Mouse (Mus musculus): Measurements from ENCODE around the gene Fyb2. TPM values are rescaled to one million over a fixed set of nuclear protein-coding genes. Genes with fewer than 3 reads are reported as not detected.
A peak's percentile ranks its signal among the peaks of the same experiment; 100 is the strongest.

Gene Fyb2
- polyA plus RNA-seq, 1 experiment: 3.7 TPM

DNA sequence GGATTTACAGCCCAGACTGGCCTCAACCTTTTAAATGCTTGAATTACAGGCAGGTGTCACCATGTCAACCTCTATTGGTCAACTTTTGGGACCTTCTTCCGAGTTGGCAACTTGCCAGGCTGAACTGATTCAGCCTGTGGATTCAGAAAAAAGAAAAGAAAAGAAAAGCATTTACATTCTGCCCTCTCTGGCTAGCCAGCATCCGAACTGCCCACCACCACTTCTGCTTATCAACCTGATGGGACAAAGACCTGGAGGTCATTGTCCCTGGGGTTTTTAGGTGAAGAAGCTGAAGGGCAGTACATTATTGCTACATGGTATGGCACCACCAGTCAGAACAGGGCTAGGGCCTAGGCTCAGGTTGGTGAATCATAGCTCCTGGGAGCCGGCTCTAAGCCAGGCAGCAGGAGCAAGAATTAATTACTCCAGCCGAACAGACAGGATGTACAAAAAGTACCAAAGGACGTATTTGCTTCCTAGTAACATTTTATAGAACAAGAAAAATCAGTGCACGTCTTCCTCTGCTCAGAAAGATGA, 1.5 kb downstream of the Fyb2 start:
- Histone ChIP-seq H3K4me3 (ENCODE audit: control insufficient read depth, low read depth, low read length) (peak overlapping the region; percentile 86), H3K27ac (ENCODE audit: control insufficient read depth, insufficient read depth, low read depth, low read length) (no peak overlapping the region; the same call in 1 of the 2 replicates), H3K36me3 (ENCODE audit: control insufficient read depth, insufficient read depth, low read length) (no peaks in the 10 kb centered on the region), H3K27me3 (ENCODE audit: control insufficient read depth, insufficient read depth, low read length) (no peaks in the 10 kb centered on the region), H3K4me1 (ENCODE audit: control insufficient read depth, insufficient read depth, low read length) (peaks cover 8% of the 10 kb centered on the region)
- TF ChIP-seq CTCF (IDR thresholded peaks at IDR 0.05; ENCODE audit: control insufficient read depth, insufficient read depth, insufficient replicate concordance, low read depth, low read length) (no peak), POLR2A (IDR thresholded peaks at IDR 0.05; ENCODE audit: control insufficient read depth, low read depth, low read length) (no peak)

DNA sequence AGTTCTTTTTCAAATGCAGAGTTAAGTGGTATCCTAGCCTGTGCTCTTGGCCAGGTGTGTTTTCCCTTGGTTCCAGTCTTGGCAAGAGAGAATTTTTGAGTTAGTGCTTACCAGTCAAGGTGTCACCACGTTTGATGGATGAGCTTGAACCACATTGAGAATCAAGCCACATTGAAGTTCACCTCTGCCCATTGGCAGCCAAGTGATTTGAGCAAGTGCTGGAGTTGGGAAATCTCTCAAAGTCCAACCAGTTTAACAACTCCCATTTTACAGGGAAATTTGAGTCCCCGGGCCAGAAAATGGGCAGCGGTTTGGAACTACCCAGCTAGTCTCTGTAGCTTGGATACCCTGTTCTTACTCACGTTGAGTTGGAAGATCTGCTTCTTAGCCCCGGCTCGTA, 4.8 kb downstream of the Fyb2 start:
- TF ChIP-seq CTCF (IDR thresholded peaks at IDR 0.05; ENCODE audit: control insufficient read depth, insufficient read depth, insufficient replicate concordance, low read depth, low read length) (no peak), POLR2A (IDR thresholded peaks at IDR 0.05; ENCODE audit: control insufficient read depth, low read depth, low read length) (no peak)
- no peaks in the 10 kb centered on the region for H3K36me3 ChIP-seq (ENCODE audit: control insufficient read depth, insufficient read depth, low read length)
- peaks cover 6% of the 10 kb centered on the region for H3K4me1 ChIP-seq (ENCODE audit: control insufficient read depth, insufficient read depth, low read length)
- H3K4me3 ChIP-seq (ENCODE audit: control insufficient read depth, low read depth, low read length): no peak overlapping the region
- no peak overlapping the region for H3K27ac ChIP-seq (ENCODE audit: control insufficient read depth, insufficient read depth, low read depth, low read length)
- H3K27me3 ChIP-seq (ENCODE audit: control insufficient read depth, insufficient read depth, low read length): no peaks in the 10 kb centered on the region

DNA sequence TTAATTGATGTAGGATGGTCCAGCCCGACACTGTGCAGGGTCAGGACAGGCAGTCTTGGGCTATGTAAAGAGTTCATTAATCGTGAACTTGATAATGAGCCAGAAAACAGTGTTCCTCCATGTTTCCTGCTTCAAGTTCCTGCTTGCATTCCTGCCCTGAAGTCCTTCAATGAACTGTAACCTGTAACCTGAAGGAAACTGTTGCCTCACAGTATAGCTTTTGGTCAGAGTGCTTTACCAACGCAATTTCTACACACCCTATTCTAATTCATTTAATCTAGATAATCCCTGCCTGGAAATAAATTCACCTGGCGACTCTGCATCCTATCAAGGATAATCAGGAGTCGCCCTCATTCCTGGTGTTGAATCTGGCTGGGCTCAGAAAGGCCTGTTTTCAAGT, 12.1 kb downstream of the Fyb2 start:
- TF ChIP-seq CTCF (IDR thresholded peaks at IDR 0.05; ENCODE audit: control insufficient read depth, insufficient read depth, insufficient replicate concordance, low read depth, low read length) (no peak), POLR2A (IDR thresholded peaks at IDR 0.05; ENCODE audit: control insufficient read depth, low read depth, low read length) (no peak)
- H3K4me3 ChIP-seq (ENCODE audit: control insufficient read depth, low read depth, low read length): no peak overlapping the region
- H3K27me3 ChIP-seq (ENCODE audit: control insufficient read depth, insufficient read depth, low read length): no peaks in the 10 kb centered on the region
- H3K4me1 ChIP-seq (ENCODE audit: control insufficient read depth, insufficient read depth, low read length): no peaks in the 10 kb centered on the region
- no peaks in the 10 kb centered on the region for H3K36me3 ChIP-seq (ENCODE audit: control insufficient read depth, insufficient read depth, low read length)
- no peak overlapping the region for H3K27ac ChIP-seq (ENCODE audit: control insufficient read depth, insufficient read depth, low read depth, low read length)

DNA sequence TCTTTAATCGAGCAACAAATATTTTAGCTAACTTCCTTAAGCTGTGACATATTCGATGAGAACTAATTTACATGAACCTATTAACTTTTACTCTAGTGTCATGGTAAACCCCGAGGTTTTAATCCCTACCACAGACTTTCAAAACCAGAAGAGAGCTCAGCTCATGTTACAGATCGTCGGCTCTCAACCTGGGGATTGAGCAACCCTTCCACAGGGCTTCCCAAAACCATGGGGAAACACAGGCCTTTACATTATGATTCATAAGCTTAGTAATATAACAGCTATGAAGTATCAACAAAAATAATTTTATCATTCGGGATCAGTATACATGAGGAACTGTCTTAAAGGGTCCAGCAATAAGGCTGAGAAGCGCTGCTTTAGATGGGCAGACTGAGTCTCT, 15.9 kb downstream of the Fyb2 start:
- H3K27ac ChIP-seq (ENCODE audit: control insufficient read depth, insufficient read depth, low read depth, low read length): no peak overlapping the region
- no peak overlapping the region for H3K4me3 ChIP-seq (ENCODE audit: control insufficient read depth, low read depth, low read length)
- H3K36me3 ChIP-seq (ENCODE audit: control insufficient read depth, insufficient read depth, low read length): no peaks in the 10 kb centered on the region
- H3K4me1 ChIP-seq (ENCODE audit: control insufficient read depth, insufficient read depth, low read length): no peaks in the 10 kb centered on the region
- H3K27me3 ChIP-seq (ENCODE audit: control insufficient read depth, insufficient read depth, low read length): no peaks in the 10 kb centered on the region
- TF ChIP-seq CTCF (IDR thresholded peaks at IDR 0.05; ENCODE audit: control insufficient read depth, insufficient read depth, insufficient replicate concordance, low read depth, low read length) (no peak), POLR2A (IDR thresholded peaks at IDR 0.05; ENCODE audit: control insufficient read depth, low read depth, low read length) (no peak)

DNA sequence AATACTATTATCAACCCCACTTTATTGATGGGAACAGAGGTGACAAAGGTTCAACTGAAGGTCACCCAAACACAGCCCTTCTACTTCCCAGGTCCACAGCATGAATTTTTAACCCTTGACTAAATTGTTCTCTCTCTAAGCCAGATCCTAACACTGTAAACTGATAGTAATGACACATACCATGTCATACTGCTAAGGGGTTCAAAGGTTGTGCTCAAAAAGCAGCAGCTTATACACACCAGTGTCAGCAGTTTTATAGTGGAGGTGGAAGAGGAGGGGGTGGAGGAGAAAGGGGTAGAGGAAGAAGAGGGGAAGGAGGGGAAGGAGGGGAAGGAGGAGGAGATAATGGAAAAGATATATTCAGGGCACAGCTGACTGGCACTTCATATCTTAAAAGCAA, 20.4 kb downstream of the Fyb2 start:
- H3K27ac ChIP-seq (ENCODE audit: control insufficient read depth, insufficient read depth, low read depth, low read length): no peak overlapping the region
- H3K4me1 ChIP-seq (ENCODE audit: control insufficient read depth, insufficient read depth, low read length): peaks cover 3% of the 10 kb centered on the region; the same call in 1 of the 2 replicates
- H3K36me3 ChIP-seq (ENCODE audit: control insufficient read depth, insufficient read depth, low read length): no peaks in the 10 kb centered on the region
- no peak for TF ChIP-seq CTCF (IDR thresholded peaks at IDR 0.05; ENCODE audit: control insufficient read depth, insufficient read depth, insufficient replicate concordance, low read depth, low read length)
- no peak for TF ChIP-seq POLR2A (IDR thresholded peaks at IDR 0.05; ENCODE audit: control insufficient read depth, low read depth, low read length)
- H3K27me3 ChIP-seq (ENCODE audit: control insufficient read depth, insufficient read depth, low read length): no peaks in the 10 kb centered on the region
- no peak overlapping the region for H3K4me3 ChIP-seq (ENCODE audit: control insufficient read depth, low read depth, low read length)

DNA sequence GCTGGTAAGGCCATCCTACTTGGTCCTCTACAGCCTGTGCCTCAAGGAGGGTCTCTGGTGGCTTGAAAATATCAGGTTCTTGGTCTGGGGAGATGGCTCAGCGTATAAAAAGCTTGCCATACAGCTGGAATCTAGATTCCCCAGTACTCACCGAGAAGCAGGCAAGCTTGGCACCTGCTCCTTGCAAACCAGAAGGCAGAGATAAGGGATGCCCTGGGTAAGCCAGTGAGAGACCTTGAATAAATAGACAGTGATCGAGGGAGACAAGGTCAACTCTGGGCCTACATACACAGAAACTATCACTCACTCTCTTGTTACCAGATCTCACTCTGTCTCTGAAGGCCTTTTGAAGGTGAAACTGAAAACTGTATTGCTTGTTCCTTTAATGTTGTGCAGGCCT, 21.7 kb downstream of the Fyb2 start:
- Histone ChIP-seq H3K4me3 (ENCODE audit: control insufficient read depth, low read depth, low read length) (no peak overlapping the region), H3K27ac (ENCODE audit: control insufficient read depth, insufficient read depth, low read depth, low read length) (peak overlapping the region; percentile 54), H3K27me3 (ENCODE audit: control insufficient read depth, insufficient read depth, low read length) (no peaks in the 10 kb centered on the region), H3K36me3 (ENCODE audit: control insufficient read depth, insufficient read depth, low read length) (no peaks in the 10 kb centered on the region), H3K4me1 (ENCODE audit: control insufficient read depth, insufficient read depth, low read length) (peaks cover 3% of the 10 kb centered on the region; the same call in 1 of the 2 replicates)
- TF ChIP-seq CTCF (IDR thresholded peaks at IDR 0.05; ENCODE audit: control insufficient read depth, insufficient read depth, insufficient replicate concordance, low read depth, low read length) (no peak), POLR2A (IDR thresholded peaks at IDR 0.05; ENCODE audit: control insufficient read depth, low read depth, low read length) (no peak)

DNA sequence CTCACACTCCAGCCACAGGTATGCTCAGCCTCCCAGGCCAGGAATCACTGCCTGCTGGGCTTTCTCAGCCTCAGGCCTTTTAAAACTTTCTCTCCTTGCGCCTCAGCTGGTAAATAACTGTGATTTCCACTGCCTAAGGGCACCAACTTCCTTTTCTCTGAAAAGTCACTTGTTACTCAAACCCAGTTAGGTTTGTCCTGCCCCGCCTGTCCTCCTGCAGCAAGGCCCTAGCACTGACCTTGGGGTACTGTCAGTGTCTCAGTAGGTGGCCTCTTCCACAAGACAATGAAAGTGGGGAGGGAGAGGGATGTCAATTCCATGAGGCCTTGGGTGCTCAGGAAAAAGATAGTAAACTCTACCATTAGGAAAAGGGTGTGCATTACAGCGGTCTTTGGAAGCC, 22.2 kb downstream of the Fyb2 start:
- no peaks in the 10 kb centered on the region for H3K27me3 ChIP-seq (ENCODE audit: control insufficient read depth, insufficient read depth, low read length)
- H3K4me1 ChIP-seq (ENCODE audit: control insufficient read depth, insufficient read depth, low read length): peaks cover 3% of the 10 kb centered on the region; the same call in 1 of the 2 replicates
- no peak overlapping the region for H3K4me3 ChIP-seq (ENCODE audit: control insufficient read depth, low read depth, low read length)
- TF ChIP-seq POLR2A (IDR thresholded peaks at IDR 0.05; ENCODE audit: control insufficient read depth, low read depth, low read length) (no peak), CTCF (IDR thresholded peaks at IDR 0.05; ENCODE audit: control insufficient read depth, insufficient read depth, insufficient replicate concordance, low read depth, low read length) (no peak)
- peak overlapping the region; percentile 54 for H3K27ac ChIP-seq (ENCODE audit: control insufficient read depth, insufficient read depth, low read depth, low read length)
- no peaks in the 10 kb centered on the region for H3K36me3 ChIP-seq (ENCODE audit: control insufficient read depth, insufficient read depth, low read length)

All from testis, adult 2 months (tissue).